Mouse (Mus musculus): ENCODE data around the gene Gltpd2.

The Gltpd2 gene

DNA sequence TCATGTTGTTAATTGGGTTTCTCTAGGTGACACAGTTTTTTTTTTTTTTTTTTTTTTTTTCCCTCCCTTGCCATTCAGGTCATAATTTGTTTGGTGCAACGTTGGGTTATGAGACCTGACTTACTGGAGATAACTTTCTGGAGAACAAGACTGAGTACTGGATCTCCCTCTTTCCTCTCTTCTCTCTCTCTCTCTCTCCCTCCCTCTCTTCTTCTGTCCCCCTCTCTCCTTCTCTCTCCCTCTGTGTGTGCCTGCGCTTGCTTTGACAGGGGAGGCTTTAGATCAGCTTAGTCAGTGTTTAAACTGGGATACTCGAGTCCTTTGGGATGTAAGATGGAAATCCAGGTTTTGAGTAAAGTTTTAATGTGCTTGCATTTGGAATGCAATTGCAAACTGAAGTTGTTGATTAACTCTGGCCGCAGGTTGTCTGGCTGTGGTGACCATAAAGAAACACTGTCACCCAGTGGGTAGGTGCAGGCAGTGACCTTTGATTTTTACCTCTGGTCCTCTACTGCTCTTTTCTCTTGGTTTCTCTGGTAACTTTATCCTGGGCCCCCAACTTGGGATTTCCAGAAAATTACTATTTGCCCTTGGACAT is 45.4 kb downstream of the Gltpd2 start:
- DNase-seq = peak; percentile 76

DNA sequence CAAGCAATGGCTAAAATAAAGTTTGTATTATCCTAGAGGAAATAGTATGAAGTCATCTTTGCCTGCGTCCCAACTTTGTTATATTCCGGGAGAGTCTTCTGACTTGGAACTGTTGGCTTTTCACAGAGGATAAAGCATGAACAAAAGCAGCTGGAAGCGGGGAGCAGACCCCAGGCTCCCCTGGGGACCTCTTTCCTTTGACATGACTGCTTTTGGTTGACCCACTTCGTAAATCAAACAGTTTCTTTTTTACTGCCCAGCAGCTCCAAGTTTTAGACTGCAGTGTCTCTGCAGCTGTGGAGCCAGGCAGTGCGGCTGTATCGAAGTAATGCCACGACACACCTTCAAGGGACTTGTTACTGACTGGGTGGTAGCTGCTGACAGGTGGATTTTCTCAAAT is 47.6 kb downstream of the Gltpd2 start:
- DNase-seq = peak; percentile 37

Data from kidney, postnatal 14 days (tissue).